Mouse (Mus musculus) CD8-positive naive resting alpha-beta T cell, adult 2 months (primary cell): Measurements from ENCODE around the gene Pou4f1.

Experiments used
- DNase-seq, 2 experiments: peaks; one replicate each; pipeline ENCODE4 v3.0.0; 2022; ENCODE audit warnings: low read depth in 2 of 2, low spot score in 2 of 2

Gene Pou4f1

GRCm38 (mm10) chr14:104457966-104458710 lies 9.7 kb downstream of the Pou4f1 start:
- no peak for DNase-seq

DNA sequence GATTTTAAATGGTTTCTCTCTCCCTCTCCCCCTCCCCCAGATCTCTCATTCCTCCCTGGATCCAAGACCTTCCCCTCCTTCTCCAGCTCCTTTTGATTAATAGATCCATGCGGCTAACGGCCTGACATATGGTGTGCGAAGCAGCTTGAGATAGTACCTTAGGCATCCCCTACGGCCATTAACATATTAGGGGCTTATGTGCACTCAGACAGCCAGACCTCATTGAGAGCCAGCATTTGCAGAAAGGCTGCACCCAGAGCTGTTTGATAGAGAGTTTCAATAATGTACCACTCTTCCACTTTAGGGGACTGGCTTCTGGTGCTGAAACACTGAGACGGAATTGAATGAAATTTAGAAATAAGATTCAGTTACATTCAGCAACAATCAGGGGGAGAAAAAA lies 10.8 kb downstream of the Pou4f1 start:
- no peak for DNase-seq

GRCm38 (mm10) chr14:104453824-104454223 lies 14.0 kb downstream of the Pou4f1 start:
- no peak for DNase-seq

GRCm38 (mm10) chr14:104434293-104434692 lies 33.5 kb downstream of the Pou4f1 start:
- no peak for DNase-seq

DNA sequence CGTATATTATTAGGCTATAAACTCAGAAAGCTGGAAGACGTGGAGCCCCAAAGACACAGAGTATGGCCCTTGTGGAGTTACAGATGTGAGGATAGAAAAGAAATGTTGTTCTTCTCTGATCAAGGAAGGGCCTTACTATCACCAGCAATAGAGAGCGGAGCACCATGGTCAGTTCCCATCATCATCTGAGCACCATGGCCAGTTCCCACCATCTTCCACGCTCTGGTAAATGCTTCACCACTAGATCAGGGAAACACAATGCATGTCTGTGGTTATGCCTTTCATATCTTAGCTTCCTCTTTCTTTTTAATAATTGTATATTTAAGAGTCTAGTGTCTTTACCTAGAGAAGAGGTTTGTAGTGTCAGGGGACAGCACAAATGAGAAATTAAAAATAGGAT lies 37.0 kb downstream of the Pou4f1 start:
- DNase-seq, result no peak

- no peak for DNase-seq
Measured at GRCm38 (mm10) chr14:104423688-104424470, 43.9 kb downstream of the Pou4f1 start.
